Mouse (Mus musculus) spleen, adult 18-20 months (tissue): ENCODE results near the gene Fam45a.
A peak's percentile ranks its signal among the peaks of the same experiment; 100 is the strongest.

Experiments used
- DNase-seq, 2 experiments: peaks; one replicate each; pipeline ENCODE4 v3.0.0; 2022; ENCODE audit warnings: mixed read lengths in 2 of 2

Gene Fam45a

GRCm38 (mm10) chr19:60811098-60812035, at the start of gene Fam45a:
Gene Fam45a (plus strand): TSS chr19:60811585.
- peak; percentile 87 to 90 for DNase-seq

GRCm38 (mm10) chr19:60773366-60773765, 38.0 kb upstream of the Fam45a start:
- DNase-seq = no peak

DNA sequence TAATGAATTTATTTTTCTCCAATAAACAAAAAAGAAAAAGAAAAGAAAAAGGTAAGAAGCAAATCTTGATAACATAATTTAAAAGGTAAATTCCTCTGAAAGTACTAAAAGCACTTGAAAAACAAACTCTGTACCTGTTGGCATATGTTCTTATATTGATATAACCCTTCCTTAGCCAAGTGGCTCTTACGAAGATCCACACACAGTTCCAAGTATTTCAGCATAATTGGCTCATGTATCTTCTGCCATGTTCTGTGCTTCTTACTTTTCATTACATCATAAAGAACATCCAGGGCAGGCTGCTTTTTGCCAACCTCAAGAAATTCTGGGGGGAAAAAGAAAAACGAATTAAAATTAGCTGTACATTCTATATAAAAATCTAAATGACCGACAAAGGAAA, 29.4 kb upstream of the Fam45a start:
- DNase-seq = no peak

DNA sequence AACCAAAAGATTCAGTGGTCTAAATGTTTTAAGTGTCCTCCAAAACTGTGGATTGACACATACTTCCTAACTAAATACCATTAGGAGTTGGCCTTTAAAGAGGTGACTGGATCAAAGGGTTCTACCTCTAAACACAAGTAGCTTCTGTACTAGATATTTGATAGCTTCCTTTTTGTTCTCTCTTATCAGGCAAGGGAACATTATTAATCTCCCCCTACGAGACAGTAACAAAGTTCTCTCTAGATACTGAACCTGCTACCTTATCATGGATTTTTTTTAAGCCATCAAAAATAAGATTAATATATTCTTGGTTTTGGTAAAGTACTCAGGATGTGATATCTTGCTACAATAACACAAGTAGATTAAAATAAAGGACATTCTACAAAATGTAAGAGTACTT, 26.7 kb upstream of the Fam45a start:
- no peak for DNase-seq

DNA sequence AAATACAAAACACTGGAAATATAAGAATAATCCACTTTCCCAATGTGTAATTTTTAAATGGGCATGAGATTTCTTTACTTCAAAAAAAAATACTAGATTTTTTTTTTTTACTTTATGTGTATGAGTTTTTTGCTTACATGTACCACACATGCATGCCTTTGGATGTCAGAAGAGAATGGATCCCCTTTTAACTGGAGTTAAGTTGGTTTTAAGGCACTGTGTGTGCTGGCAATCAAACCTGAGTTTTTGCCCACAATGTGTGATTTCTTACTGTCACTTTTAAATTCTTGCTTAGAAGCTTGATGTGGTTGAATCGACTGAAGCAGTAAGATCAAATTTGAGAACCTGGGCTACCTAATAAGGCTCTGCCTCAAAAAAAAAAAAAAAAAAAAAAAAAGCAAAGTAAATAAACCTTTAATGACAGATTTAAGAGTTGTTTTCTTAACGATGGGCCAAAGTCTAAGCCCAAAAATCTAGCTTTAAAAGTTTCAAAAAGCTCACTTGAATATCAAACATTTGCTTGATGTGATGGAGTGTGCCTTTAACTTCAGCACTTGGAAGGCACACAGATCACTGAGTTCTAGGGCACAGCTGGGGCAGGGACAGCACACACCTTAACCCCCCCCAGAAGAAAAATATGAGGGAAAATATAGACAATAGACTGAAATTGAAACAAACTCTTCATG, 23.8 kb upstream of the Fam45a start:
- no peak for DNase-seq

DNA sequence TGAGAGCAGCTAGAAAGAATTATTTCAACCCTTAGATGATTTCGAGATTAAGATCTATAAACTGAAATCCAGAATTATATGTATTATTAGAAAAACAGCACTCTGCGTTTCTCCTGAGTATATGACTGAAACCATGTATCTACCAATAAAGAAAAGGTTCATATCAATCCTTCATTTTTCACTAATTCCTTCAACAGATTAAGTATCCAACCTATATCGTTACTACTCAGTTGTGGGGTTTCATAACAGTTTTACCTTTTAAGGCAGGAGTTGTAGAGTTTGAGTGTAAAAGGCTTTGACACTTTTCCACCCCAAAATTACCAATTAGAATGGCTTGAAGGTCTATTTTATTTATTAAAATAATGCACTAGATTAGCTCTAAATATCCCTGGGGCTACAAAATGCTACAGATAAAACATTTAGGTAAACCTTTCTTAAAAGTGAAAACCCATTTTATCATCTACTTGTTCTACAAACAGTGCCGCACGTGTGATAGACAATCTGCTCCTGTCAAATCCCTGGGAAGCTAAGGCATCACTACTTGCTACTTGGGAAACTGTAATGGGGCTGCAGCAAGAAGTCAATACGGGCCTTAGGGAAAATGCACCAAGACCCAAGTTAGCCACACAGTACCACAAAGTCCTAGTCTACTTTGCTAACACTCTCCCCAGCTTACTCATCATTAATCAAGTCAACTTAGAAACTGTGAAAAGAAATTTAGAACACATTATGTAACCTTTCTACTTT, 23.0 kb upstream of the Fam45a start:
- DNase-seq = no peak

- DNase-seq = no peak
These were observed 21.9 kb upstream of the Fam45a start for GRCm38 (mm10) chr19:60789452-60789851.

DNA sequence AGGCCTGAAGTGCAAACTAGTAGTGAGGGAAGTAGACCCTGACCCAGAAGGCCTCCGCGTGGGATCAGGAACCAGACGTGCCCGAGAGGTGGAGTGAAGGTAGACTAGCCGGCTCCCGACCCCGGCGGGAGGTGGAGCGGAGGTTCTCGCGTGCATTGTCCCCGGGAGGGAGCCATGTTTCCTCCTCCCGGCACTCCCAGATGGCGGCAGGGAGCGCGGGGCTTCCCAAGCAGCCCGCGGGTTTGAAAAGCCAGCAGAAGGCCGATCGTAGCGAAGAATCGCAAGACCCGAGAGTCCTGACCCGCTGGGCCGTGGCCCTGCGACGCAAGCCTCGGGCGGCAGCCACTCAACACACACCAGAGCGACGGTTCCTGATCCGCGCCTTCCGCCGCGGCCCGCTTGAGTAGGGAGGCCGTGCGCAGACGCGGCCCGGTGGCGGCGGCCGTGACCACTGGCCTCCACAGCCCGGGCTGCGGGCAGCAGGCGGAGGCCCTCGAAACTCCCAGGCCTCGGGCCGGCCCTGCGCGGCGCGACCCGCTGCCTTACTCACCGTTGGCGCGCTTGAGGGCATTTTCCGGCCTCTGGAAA, 21.4 kb upstream of the Fam45a start:
- peak in 1 of 2 experiments; percentile 52 for DNase-seq

- peak; percentile 90 for DNase-seq
These were observed 20.7 kb upstream of the Fam45a start, which contains the start of gene Eif3a for GRCm38 (mm10) chr19:60790551-60791161. Gene Eif3a (minus strand): TSS chr19:60790658.

DNA sequence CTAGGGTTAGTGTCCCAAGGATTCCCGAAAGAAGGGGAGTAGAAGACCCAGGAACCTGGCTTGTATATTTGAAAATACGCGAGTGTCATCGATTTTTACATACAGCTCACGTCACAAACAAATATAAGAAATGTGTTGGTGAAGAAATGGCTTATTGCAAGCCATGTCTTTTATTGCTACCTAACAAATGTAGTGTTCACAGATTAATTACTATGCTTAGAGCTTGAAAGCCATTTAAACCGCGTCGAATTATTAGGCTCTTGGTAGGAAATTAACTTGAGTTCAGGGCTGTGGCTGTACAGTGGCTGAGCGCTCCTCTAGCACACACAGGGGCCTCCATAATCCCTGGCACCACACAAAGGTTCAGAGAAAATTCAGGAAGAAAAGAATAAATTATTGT, 20.2 kb upstream of the Fam45a start:
- no peak for DNase-seq

DNA sequence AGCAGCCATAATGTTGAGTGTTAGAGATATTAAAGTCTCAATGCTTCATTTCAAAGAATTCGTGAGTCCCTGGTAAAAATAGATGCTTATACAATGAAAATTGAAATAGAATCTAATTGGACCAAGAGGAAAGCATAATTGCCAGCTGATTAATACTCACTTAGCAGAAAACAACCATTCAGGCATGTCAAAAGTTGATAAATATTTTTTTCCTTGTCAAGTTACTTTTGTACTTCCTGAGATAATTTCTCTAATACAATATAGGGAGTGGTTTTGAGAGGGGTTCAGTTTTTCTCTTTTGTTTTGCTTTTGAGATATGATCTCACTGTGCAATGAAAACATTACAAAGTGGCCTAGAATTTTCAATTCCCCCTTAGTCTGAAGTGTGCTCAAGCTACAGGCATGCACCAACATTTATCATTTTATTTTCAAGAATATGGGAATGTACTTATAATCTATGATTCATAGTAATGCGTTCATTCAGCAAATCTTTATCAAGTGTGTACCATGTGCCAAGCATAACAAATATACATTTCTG, 18.1 kb upstream of the Fam45a start:
- DNase-seq = no peak

DNA sequence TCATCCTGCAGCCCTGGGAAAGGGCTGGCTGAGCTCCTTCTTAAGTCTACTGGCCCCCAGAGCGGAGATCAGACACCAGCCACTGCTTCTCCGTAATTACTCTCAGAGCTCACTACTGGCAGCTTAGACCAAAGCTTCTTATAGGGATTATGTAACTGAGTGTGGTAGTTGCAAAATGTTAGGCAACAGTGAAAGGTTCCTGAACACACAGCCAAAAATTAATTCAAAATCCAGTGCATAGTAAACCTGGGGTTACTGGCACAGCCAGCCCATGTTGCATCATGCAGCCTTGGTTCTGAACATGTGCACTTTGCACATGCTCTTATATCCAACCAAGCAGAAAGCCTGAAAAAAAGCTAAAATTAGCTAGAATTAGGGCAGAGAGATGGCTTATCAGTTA, 16.1 kb upstream of the Fam45a start:
- DNase-seq = no peak

DNA sequence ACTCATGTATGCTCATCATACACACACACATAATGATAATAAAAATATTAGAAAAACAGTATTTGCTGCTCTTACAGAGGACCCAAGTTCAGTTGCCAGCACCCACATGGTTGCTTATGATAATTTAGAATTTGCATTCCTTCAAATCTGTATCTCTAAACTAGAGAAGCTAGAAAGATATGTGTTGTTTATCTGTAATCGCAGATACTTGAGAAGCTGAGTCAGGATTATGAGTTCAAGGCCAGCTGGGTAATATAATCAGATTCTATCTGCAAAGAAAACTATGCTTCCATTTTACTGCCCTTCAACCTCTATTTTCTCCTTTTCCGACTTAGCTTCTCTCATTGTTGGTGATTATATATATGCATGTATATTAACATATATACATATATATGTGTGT, 14.0 kb upstream of the Fam45a start:
- no peak for DNase-seq

GRCm38 (mm10) chr19:60799867-60800569, 11.4 kb upstream of the Fam45a start:
- no peak for DNase-seq

DNA sequence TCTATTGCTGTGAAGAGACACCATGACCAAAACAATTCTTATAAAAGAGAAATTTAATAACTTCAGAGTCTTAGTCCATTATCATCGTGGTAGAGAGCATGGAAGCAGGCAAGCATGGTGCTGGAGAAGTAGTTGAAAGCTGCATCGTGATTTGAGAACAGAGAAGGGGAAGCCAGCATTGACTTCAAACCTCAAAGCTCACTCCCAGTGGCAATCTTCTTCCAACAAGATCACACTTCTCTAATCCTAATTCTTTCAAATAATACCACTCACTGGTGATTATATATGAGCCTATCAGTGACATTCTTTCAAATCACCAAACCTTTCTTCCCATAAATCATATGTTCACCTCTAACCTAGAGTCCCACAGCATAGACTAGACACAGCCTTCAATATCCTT, 6.5 kb upstream of the Fam45a start:
- DNase-seq = no peak

DNA sequence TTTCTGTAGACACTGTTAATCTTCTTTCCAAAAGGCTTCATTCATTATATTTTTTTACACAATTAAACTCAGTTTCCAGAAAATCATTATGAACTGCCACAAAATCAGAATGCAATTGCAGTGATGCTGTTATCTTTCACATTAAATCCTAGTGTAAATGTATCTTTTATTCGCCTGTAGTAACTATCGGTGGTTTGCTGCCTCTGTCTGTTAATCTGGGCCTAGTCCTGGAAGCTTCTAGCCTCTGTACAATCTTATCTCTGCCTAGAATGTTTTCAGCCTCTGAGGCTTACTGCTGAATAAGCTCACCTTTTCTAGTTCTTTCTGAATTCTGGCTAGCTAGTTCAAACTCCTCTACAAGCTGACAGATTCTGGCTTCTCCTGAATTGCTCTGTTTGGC, 1.5 kb upstream of the Fam45a start:
- no peak for DNase-seq

GRCm38 (mm10) chr19:60812036-60812389, 628 bp downstream of the Fam45a start:
- no peak for DNase-seq

DNA sequence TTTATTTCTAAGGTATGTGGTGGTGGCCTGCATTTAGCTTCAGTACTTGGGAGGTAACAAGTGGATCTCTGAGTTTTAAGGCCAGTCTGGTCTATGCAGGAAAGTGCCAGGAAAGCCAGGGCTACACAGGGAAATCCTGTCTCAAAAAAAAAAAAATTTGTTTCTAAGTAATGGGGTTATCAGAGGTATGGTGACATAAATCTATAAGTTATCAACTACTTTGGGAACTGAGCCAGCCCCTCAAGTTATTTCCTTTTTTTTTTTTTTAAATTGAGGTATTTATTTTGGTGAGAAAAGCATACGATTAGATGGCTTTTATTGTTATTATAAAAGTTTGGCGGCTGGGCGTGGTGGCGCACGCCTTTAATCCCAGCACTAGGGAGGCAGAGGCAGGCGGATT, 1.7 kb downstream of the Fam45a start:
- DNase-seq = no peak

GRCm38 (mm10) chr19:60818677-60819076, 7.3 kb downstream of the Fam45a start:
- DNase-seq = no peak

DNA sequence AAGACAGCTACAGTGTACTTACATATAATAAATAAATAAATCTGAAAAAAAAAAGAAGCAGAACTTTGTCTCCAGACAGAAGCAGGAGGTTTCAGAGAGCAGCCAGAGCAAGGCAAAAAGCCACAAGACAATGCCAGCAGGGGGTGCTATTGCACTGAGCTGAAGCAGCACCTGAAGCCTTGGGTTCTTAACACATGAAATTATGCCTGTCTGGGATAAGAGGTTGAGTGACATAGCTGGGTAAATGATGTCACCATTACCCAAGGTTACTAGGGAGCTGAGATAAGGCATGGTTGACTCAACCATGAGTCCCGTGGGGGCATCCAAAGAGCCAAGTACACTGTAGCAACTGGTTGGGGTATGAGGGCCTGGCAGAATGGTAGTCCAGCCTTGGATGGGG, 26.4 kb downstream of the Fam45a start:
- DNase-seq = peak; percentile 49 to 79

GRCm38 (mm10) chr19:60843324-60843723, 31.9 kb downstream of the Fam45a start:
- DNase-seq = no peak

DNA sequence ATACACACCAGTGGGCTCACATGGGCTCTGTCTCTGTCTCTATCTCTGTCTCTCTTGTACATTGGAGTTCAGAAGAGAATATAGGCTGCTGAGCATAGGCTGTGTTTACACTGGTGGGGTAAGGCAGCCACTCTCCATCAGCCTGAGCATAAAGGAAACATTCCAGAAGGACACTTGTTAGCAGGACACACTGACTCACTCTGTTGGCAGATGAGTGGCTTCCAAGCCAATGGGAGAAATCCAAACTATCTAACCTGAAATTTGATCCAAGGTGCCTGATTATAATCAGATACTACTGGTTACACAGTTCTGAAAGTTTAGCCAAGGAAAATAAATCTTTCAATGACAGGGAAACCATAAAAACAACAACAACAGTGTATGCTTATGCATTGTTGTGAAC, 34.3 kb downstream of the Fam45a start:
- no peak for DNase-seq
